ENCODE assay signal across 9 mouse cellular contexts in genomic region chr1:172619235-172619634, GRCm38 (mm10). TPM values are rescaled to one million over a fixed set of nuclear protein-coding genes. Genes with fewer than 3 reads are reported as not detected.
DNase-seq lines count a peak whose midpoint lies in the region; ATAC-seq and TF ChIP-seq lines count a peak whose summit lies in the region.
"Had no signal": no experiment of that assay in that cellular context is flagged by ENCODE, and none has a peak within 500 bp of the region (broad histone marks: within the 10 kb centered on the region; RNA-seq: fewer than 3 reads in every experiment).

No protein-coding gene starts in this region.

- peak; percentile 74 for TF ChIP-seq RAD21 in CH12.LX (IDR thresholded peaks at IDR 0.05; ENCODE audit: low read depth, low read length)

- H3K36me3 ChIP-seq in CH12.LX (replicated peaks in 1 of 2; ENCODE audit: control insufficient read depth in 1 of 2, insufficient read depth in 1 of 2, low read length in 1 of 2): no peaks in the 10 kb centered on the region
- no peaks in the 10 kb centered on the region for H3K36me3 ChIP-seq in forebrain, postnatal 0 days (ENCODE audit: insufficient read depth)
- H3K36me3 ChIP-seq in kidney, adult 2 months (ENCODE audit: control insufficient read depth, insufficient read depth, low read length): no peaks in the 10 kb centered on the region
- H3K36me3 ChIP-seq in liver, postnatal 0 days (replicated peaks; ENCODE audit: insufficient read depth, low read length): no peaks in the 10 kb centered on the region
- H3K36me3 ChIP-seq: heart, embryonic 13.5 days had no signal

- no peak for ATAC-seq in forebrain, postnatal 0 days
- peak; percentile 60; the same call in 1 of the 2 replicates for ATAC-seq in liver, postnatal 0 days

- DNase-seq in 3T3-L1 (ENCODE audit: low read depth, low spot score) (peak; percentile 52), CH12.LX (ENCODE audit: extremely low read depth) (peak; percentile 45)
- DNase-seq in brain, adult 2 months (ENCODE audit: low read depth, low spot score): peak; percentile 70
- no peak for DNase-seq in forebrain, postnatal 0 days
- peak; percentile 80 for DNase-seq in kidney, adult 2 months
- DNase-seq in liver, postnatal 0 days: peak; percentile 79
- DNase-seq in right cerebral cortex, adult 18-20 months: peak; percentile 38
- peak; percentile 79 for DNase-seq in urinary bladder, postnatal 25 days (ENCODE audit: low spot score)

- no peak overlapping the region for H3K9ac ChIP-seq in CH12.LX (ENCODE audit: insufficient read depth, low read depth)
- no peak overlapping the region for H3K9ac ChIP-seq in forebrain, postnatal 0 days
- no peak overlapping the region for H3K9ac ChIP-seq in liver, postnatal 0 days (replicated peaks)
- H3K9ac ChIP-seq: heart, embryonic 13.5 days had no signal

- no peak overlapping the region for H3K27ac ChIP-seq in CH12.LX (ENCODE audit: insufficient read depth, low read depth)
- H3K27ac ChIP-seq in forebrain, postnatal 0 days (ENCODE audit: low read depth, low read length): no peak overlapping the region
- no peak overlapping the region for H3K27ac ChIP-seq in kidney, adult 2 months (ENCODE audit: insufficient read depth, low read depth, low read length)
- H3K27ac ChIP-seq in liver, postnatal 0 days (ENCODE audit: low read depth): no peak overlapping the region
- H3K27ac ChIP-seq: heart, embryonic 13.5 days had no signal

- dilution Hi-C loops in CH12.LX (cut with MboI; ENCODE audit: extremely low pct_ligation_motif_present, extremely low pct_unique_long_range_greater_than_20kb, low sequenced_read_pairs): no loop called here

- no peak overlapping the region for H3K4me2 ChIP-seq in CH12.LX (ENCODE audit: insufficient read depth, low read depth, poor library complexity, severe bottlenecking)
- H3K4me2 ChIP-seq in forebrain, postnatal 0 days (ENCODE audit: low read depth): no peak overlapping the region
- H3K4me2 ChIP-seq in liver, postnatal 0 days (ENCODE audit: low read depth, low read length): no peak overlapping the region
- H3K4me2 ChIP-seq: heart, embryonic 13.5 days had no signal

- peaks cover 3% of the 10 kb centered on the region for H3K27me3 ChIP-seq in CH12.LX (replicated peaks)
- no peaks in the 10 kb centered on the region for H3K27me3 ChIP-seq in forebrain, postnatal 0 days (ENCODE audit: insufficient read depth, low read length)
- H3K27me3 ChIP-seq in kidney, adult 2 months (replicated peaks; ENCODE audit: control insufficient read depth, insufficient read depth, low read length): no peaks in the 10 kb centered on the region
- peaks cover 7% of the 10 kb centered on the region; the same call in 1 of the 2 replicates for H3K27me3 ChIP-seq in liver, postnatal 0 days (ENCODE audit: insufficient read depth, low read length)

- in situ Hi-C loops in CH12.LX (cut with MboI; ENCODE audit: low pct_ligation_motif_present, low pct_unique_long_range_greater_than_20kb, low sequenced_read_pairs): loop anchor here (25.0 kb wide), 1 partner anchor 207 kb away; no protein-coding TSS in a partner anchor

- H3K79me2 ChIP-seq in CH12.LX (replicated peaks; ENCODE audit: control insufficient read depth, extremely low read depth, insufficient read depth, poor library complexity, severe bottlenecking): no peaks in the 10 kb centered on the region

- TF ChIP-seq EP300 in CH12.LX (IDR thresholded peaks at IDR 0.05; ENCODE audit: low read length): no peak
- no peak for TF ChIP-seq EP300 in liver, postnatal 0 days (IDR thresholded peaks at IDR 0.05; ENCODE audit: low read depth)

- TF ChIP-seq CTCF in CH12.LX (conservative IDR thresholded peaks at IDR 0.05 in 1 of 2, IDR thresholded peaks at IDR 0.05 in 1 of 2; ENCODE audit: low read depth in 2 of 2, low read length in 2 of 2): peak; percentile 62 to 86
- peak; percentile 75 for TF ChIP-seq CTCF in forebrain, postnatal 0 days (IDR thresholded peaks at IDR 0.05; ENCODE audit: low read depth)
- peak; percentile 95 for TF ChIP-seq CTCF in kidney, adult 2 months (conservative IDR thresholded peaks at IDR 0.05; ENCODE audit: insufficient read depth, insufficient read length, low read depth, low read length)
- TF ChIP-seq CTCF in liver, postnatal 0 days (IDR thresholded peaks at IDR 0.05; ENCODE audit: low read depth): peak; percentile 90

- H3K4me1 ChIP-seq in CH12.LX (ENCODE audit: control insufficient read depth in 1 of 2, insufficient read depth in 2 of 2): no peaks in the 10 kb centered on the region
- 0 out of 2 replicates have a peak, but pooled peaks cover 5% of the 10 kb centered on the region for H3K4me1 ChIP-seq in forebrain, postnatal 0 days (ENCODE audit: insufficient read depth)
- H3K4me1 ChIP-seq in kidney, adult 2 months (ENCODE audit: control insufficient read depth, insufficient read depth, low read length): no peaks in the 10 kb centered on the region; the same call in 1 of the 2 replicates
- H3K4me1 ChIP-seq in liver, postnatal 0 days (ENCODE audit: insufficient read depth): no peaks in the 10 kb centered on the region

- TF ChIP-seq POLR2A in CH12.LX (IDR thresholded peaks at IDR 0.05; ENCODE audit: low read depth, low read length): no peak
- TF ChIP-seq POLR2A in kidney, adult 2 months (IDR thresholded peaks at IDR 0.05; ENCODE audit: low read depth, low read length): no peak

- no peaks in the 10 kb centered on the region for H3K9me3 ChIP-seq in CH12.LX (replicated peaks; ENCODE audit: low read length)
- H3K9me3 ChIP-seq in forebrain, postnatal 0 days (ENCODE audit: low read length): no peaks in the 10 kb centered on the region
- no peaks in the 10 kb centered on the region for H3K9me3 ChIP-seq in liver, postnatal 0 days (ENCODE audit: low read length)
- H3K9me3 ChIP-seq: heart, embryonic 13.5 days had no signal

- 23% methylated on average over 7 of the region's 7 CpGs for WGBS in forebrain, postnatal 0 days
- WGBS in kidney, adult 2 months: 12% methylated on average over 7 of the region's 7 CpGs
- 8% methylated on average over 7 of the region's 7 CpGs for WGBS in liver, postnatal 0 days (ENCODE audit: insufficient replicate concordance)

- H3K4me3 ChIP-seq in CH12.LX (replicated peaks in 1 of 3; ENCODE audit: low read depth in 2 of 3, low read length in 2 of 3, poor library complexity in 1 of 3): no peak overlapping the region
- H3K4me3 ChIP-seq in forebrain, postnatal 0 days (ENCODE audit: low read depth, low read length): no peak overlapping the region
- no peak overlapping the region for H3K4me3 ChIP-seq in kidney, adult 2 months (ENCODE audit: insufficient read depth, low read depth, low read length)
- H3K4me3 ChIP-seq in liver, postnatal 0 days (ENCODE audit: low read depth, low read length): no peak overlapping the region
- H3K4me3 ChIP-seq: heart, embryonic 13.5 days had no signal

TF ChIP-seq in CH12.LX, 34 proteins besides CTCF, POLR2A, EP300 and RAD21:
- TF ChIP-seq ZC3H11A (IDR thresholded peaks at IDR 0.05; ENCODE audit: low read depth, low read length): 0 out of 2 replicates have a peak, but pooled peaks have one; percentile 5
- TF ChIP-seq ETS1 (conservative IDR thresholded peaks at IDR 0.05; ENCODE audit: low read depth, low read length): no peak
- peak; percentile 78 for TF ChIP-seq SMC3 (IDR thresholded peaks at IDR 0.05; ENCODE audit: low read depth, low read length)
- no peak for TF ChIP-seq UBTF (IDR thresholded peaks at IDR 0.05; ENCODE audit: low read depth, low read length)
- TF ChIP-seq MEF2A (IDR thresholded peaks at IDR 0.05; ENCODE audit: borderline replicate concordance, low read depth, low read length): no peak
- TF ChIP-seq JUN (IDR thresholded peaks at IDR 0.05; ENCODE audit: insufficient read depth, low read depth, low read length): no peak
- no peak for TF ChIP-seq RCOR1 (conservative IDR thresholded peaks at IDR 0.05; ENCODE audit: low read depth, low read length)
- TF ChIP-seq KAT2A (IDR thresholded peaks at IDR 0.05; ENCODE audit: insufficient replicate concordance, low read length): no peak
- TF ChIP-seq HCFC1 (IDR thresholded peaks at IDR 0.05; ENCODE audit: low read depth, low read length): no peak
- TF ChIP-seq MAZ (IDR thresholded peaks at IDR 0.05; ENCODE audit: low read depth, low read length): no peak
TF ChIP-seq in CH12.LX: peak in this region for 2.

RNA-seq across cellular contexts. Expression of gene Dusp23, which starts 13.5 kb away (rescaled TPM):
- total RNA-seq in CH12.LX (2012; rRNA removed) (0.25 and 0.30 TPM in 2 replicates), CH12.LX (2014; rRNA removed) (0.66 and 0.85 TPM in 2 replicates)
- 1.4 and 1.7 TPM in 2 replicates for polyA plus RNA-seq in CH12.LX (2012; ENCODE audit: insufficient read length, low read depth)
- 1.9 and 3.0 TPM in 2 replicates for total RNA-seq in forebrain, postnatal 0 days (2014; rRNA removed)
- 8.0 and 8.9 TPM in 2 replicates for polyA plus RNA-seq in forebrain, postnatal 0 days (2015; fragmentation: Nextera tagmentation; extraction: Ambion mirVana)
- polyA plus RNA-seq in kidney, adult 2 months (2012; rRNA removed): 51.4 and 52.1 TPM in 2 replicates
- polyA plus RNA-seq in liver, postnatal 0 days (2015; fragmentation: Nextera tagmentation; extraction: Ambion mirVana): 12.1 and 13.0 TPM in 2 replicates

RNA-seq across cellular contexts. Expression of gene Fcrl6, which starts 16.9 kb away (rescaled TPM):
- total RNA-seq in CH12.LX (2012; rRNA removed) (not detected in 2 replicates), CH12.LX (2014; rRNA removed) (not detected in 2 replicates)
- not detected in 2 replicates for polyA plus RNA-seq in CH12.LX (2012; ENCODE audit: insufficient read length, low read depth)
- total RNA-seq in forebrain, postnatal 0 days (2014; rRNA removed): not detected in 2 replicates
- polyA plus RNA-seq in forebrain, postnatal 0 days (2015; fragmentation: Nextera tagmentation; extraction: Ambion mirVana): 0.18 TPM in 1 of 2 replicates, not detected in the other
- not detected in 2 replicates for polyA plus RNA-seq in kidney, adult 2 months (2012; rRNA removed)
- 0.12 and 0.31 TPM in 2 replicates for polyA plus RNA-seq in liver, postnatal 0 days (2015; fragmentation: Nextera tagmentation; extraction: Ambion mirVana)
- polyA plus RNA-seq: heart, embryonic 13.5 days had no signal

RNA-seq across cellular contexts. Expression of gene Slamf8, which starts 28.9 kb away (rescaled TPM):
- 0.30 and 0.42 TPM in 2 replicates for total RNA-seq in CH12.LX (2012; rRNA removed)
- 1.00 and 1.1 TPM in 2 replicates for total RNA-seq in CH12.LX (2014; rRNA removed)
- polyA plus RNA-seq in CH12.LX (2012; ENCODE audit: insufficient read length, low read depth): 1.8 and 2.3 TPM in 2 replicates
- total RNA-seq in forebrain, postnatal 0 days (2014; rRNA removed): not detected in 2 replicates
- 0.08 TPM in 1 of 2 replicates, not detected in the other for polyA plus RNA-seq in forebrain, postnatal 0 days (2015; fragmentation: Nextera tagmentation; extraction: Ambion mirVana)
- polyA plus RNA-seq in kidney, adult 2 months (2012; rRNA removed): 1.7 and 3.0 TPM in 2 replicates
- polyA plus RNA-seq in liver, postnatal 0 days (2015; fragmentation: Nextera tagmentation; extraction: Ambion mirVana): 0.31 TPM in 2 replicates
- polyA plus RNA-seq: heart, embryonic 13.5 days had no signal
